Mouse (Mus musculus): ENCODE measurements around the gene B630019K06Rik. TPM values are rescaled to one million over a fixed set of nuclear protein-coding genes. Genes with fewer than 3 reads are reported as not detected.

Gene B630019K06Rik
- polyA plus RNA-seq, 1 experiment: 47.0 TPM

GRCm38 (mm10) chrX:8921813-8922607, 29.8 kb downstream of the B630019K06Rik start:
- TF ChIP-seq CTCF (IDR thresholded peaks at IDR 0.05; ENCODE audit: borderline replicate concordance, extremely low read depth, insufficient read depth, insufficient read length): peak; percentile 33; the same call in 1 of the 2 replicates
- no peak for TF ChIP-seq POLR2A (IDR thresholded peaks at IDR 0.05; ENCODE audit: borderline replicate concordance, extremely low read depth, insufficient read depth, insufficient read length, poor library complexity, severe bottlenecking)
- DNase-seq (ENCODE audit: low read depth): no peak

DNA sequence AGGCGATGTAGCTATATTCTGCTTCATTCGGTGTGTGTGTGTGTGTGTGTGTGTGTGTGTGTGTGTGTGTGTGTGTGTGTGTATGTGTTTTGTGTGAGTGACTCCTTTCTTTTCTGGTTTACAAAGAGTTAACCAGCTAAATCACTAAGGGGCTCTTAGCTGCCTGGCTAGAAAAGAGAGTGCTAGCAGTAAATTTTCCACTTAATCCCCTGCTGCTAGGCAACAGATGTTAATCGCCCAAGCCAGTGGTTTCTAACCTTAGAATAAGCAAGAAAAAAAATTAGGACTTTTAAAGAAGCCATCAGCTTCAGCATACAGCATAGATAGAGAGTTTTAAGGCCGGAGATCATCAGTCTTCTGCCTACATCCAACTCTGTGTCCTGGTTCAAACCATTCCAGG, 35.1 kb downstream of the B630019K06Rik start:
- peak; percentile 49 for DNase-seq (ENCODE audit: low read depth)
- no peak for TF ChIP-seq POLR2A (IDR thresholded peaks at IDR 0.05; ENCODE audit: borderline replicate concordance, extremely low read depth, insufficient read depth, insufficient read length, poor library complexity, severe bottlenecking)
- no peak for TF ChIP-seq CTCF (IDR thresholded peaks at IDR 0.05; ENCODE audit: borderline replicate concordance, extremely low read depth, insufficient read depth, insufficient read length)

DNA sequence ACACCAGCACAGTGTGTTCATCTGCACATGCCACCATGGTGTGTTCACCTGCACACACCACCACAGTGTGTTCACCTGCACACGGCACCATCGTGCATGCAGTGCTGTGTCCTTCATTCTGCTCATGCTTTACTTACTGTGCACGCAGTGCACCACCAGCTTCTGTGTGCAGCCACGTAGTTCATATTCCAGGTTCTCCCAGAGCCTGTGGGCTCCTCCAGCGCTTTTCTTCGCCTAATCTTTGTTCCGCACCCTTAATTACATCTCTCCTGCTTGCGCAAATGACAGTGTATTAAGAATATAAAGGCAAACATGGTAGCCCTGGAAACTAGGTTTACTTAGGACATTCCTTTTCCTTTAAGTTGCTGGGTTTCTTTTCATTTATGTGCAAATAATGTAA, 51.9 kb downstream of the B630019K06Rik start:
- peak; percentile 5 for DNase-seq (ENCODE audit: low read depth)
- TF ChIP-seq POLR2A (IDR thresholded peaks at IDR 0.05; ENCODE audit: borderline replicate concordance, extremely low read depth, insufficient read depth, insufficient read length, poor library complexity, severe bottlenecking) (no peak), CTCF (IDR thresholded peaks at IDR 0.05; ENCODE audit: borderline replicate concordance, extremely low read depth, insufficient read depth, insufficient read length) (no peak)

Other genes with a start within 250 kb of the B630019K06Rik start
- not detected in 2 replicates for gene Ssxb8, start 201.5 kb upstream of the B630019K06Rik start, polyA plus RNA-seq (2012; rRNA removed)
- gene Ssx9, start 143.9 kb upstream of the B630019K06Rik start, polyA plus RNA-seq (2012; rRNA removed): not detected in 2 replicates
- not detected in 2 replicates for gene Ssxb5, start 88.7 kb upstream of the B630019K06Rik start, polyA plus RNA-seq (2012; rRNA removed)
- gene Gm6592, start 48.4 kb upstream of the B630019K06Rik start, polyA plus RNA-seq (2012; rRNA removed): not detected in 2 replicates
- not detected in 2 replicates for gene Gm5751, start 18.1 kb upstream of the B630019K06Rik start, polyA plus RNA-seq (2012; rRNA removed)
- gene Fthl17b, start 70.6 kb downstream of the B630019K06Rik start, polyA plus RNA-seq (2012; rRNA removed): not detected in 2 replicates
- not detected in 2 replicates for gene Fthl17c, start 84.2 kb downstream of the B630019K06Rik start, polyA plus RNA-seq (2012; rRNA removed)
- gene Fthl17d, start 94.4 kb downstream of the B630019K06Rik start, polyA plus RNA-seq (2012; rRNA removed): not detected in 2 replicates
- not detected in 2 replicates for gene Fthl17e, start 141.1 kb downstream of the B630019K06Rik start, polyA plus RNA-seq (2012; rRNA removed)
- gene Fthl17f, start 170.6 kb downstream of the B630019K06Rik start, polyA plus RNA-seq (2012; rRNA removed): not detected in 2 replicates
- gene 4930402K13Rik, start 212.2 kb downstream of the B630019K06Rik start, polyA plus RNA-seq (2012; rRNA removed): not detected in 2 replicates

All from brain, embryonic 14.5 days (tissue).